Mouse (Mus musculus): ENCODE results near the gene Elane. TPM values are rescaled to one million over a fixed set of nuclear protein-coding genes. Genes with fewer than 3 reads are reported as not detected.

Gene Elane
- total and polyA plus RNA-seq, 3 experiments = 0.07 TPM; not detected in 2

DNA sequence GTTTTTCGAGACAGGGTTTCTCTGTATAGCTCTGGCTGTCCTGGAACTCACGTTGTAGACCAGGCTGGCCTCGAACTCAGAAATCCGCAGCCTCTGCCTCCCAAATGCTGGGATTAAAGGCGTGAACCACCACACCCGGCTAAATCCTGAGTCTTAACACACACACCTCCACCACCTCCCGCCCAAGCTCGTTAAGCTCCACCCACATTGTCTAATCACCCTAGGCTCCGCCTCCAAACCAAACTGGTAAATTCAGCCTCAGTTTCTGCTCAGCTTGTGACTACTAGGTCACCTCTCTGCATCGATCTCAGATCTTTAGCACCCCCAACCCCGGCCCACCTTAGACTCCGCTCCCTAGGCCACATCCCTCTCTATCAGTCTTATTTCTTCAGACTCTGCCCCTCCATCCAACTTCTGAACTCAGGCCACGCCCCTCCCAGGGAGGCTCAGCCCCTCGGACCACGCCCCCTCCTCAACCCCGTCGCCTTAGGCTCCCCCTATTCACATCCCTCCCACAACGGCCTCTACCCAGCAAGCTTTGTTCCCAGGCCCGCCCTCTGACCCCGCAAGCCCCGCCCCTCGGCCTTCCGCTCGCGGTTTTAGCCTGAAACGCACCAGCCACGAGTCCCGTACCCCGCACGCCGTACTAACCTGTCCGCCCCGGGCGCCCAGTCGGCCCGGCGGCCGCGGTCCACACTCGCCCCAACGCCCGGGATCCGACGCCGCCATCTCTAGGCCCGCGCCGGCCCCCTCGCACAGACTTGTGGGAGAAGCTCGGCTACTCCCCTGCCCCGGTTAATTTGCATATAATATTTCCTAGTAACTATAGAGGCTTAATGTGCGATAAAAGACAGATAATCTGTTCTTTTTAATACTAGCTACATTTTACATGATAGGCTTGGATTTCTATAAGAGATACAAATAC, 22.4 kb downstream of the Elane start, which contains the start of gene Med16:
Med16 (minus strand) TSS at position 757 of the 925 bp plus-strand sequence.
- DNase-seq (ENCODE audit: low read depth, low spot score) = peak; percentile 98
- H3K27ac ChIP-seq (ENCODE audit: control insufficient read depth, low read depth, low read length) = peak within 1 kb of the TSS; percentile 91
- H3K27me3 ChIP-seq (ENCODE audit: control insufficient read depth in 1 of 2, insufficient read depth in 2 of 2, low read length in 2 of 2) = no peaks in the 10 kb centered on the region
- H3K4me3 ChIP-seq (ENCODE audit: control insufficient read depth in 1 of 2, insufficient read depth in 1 of 2, low read depth in 2 of 2, low read length in 2 of 2) = peak within 1 kb of the TSS; percentile 73 to 85
- H3K9me3 ChIP-seq (replicated peaks; ENCODE audit: insufficient read depth, low read length) = no peaks in the 10 kb centered on the region
- no peaks in the 10 kb centered on the region; a peak in 1 of 4 replicates for H3K36me3 ChIP-seq (ENCODE audit: control insufficient read depth in 1 of 2, insufficient read depth in 2 of 2, low read length in 2 of 2)
- peak within 1 kb of the TSS; percentile 96 for H3K9ac ChIP-seq (ENCODE audit: control insufficient read depth, low read depth, low read length, poor library complexity, severe bottlenecking)
- TF ChIP-seq MYB (IDR thresholded peaks at IDR 0.05; ENCODE audit: low read depth, low read length) (0 out of 2 replicates have a peak, but pooled peaks have one; percentile 60), USF1 (IDR thresholded peaks at IDR 0.05; ENCODE audit: low read depth, low read length) (no peak), EP300 (IDR thresholded peaks at IDR 0.05; ENCODE audit: low read depth in 1 of 2, low read length in 2 of 2) (0 out of 4 replicates have a peak, but pooled peaks of 1 of the 2 experiments have one; percentile 7), SIN3A (IDR thresholded peaks at IDR 0.05; ENCODE audit: low read length) (peak; percentile 81), HCFC1 (IDR thresholded peaks at IDR 0.05; ENCODE audit: low read depth, low read length) (peak; percentile 81), NELFE (IDR thresholded peaks at IDR 0.05; ENCODE audit: low read depth, low read length) (peak; percentile 53; the same call in 1 of the 2 replicates), MAZ (IDR thresholded peaks at IDR 0.05; ENCODE audit: low read depth, low read length) (0 out of 2 replicates have a peak, but pooled peaks have one; percentile 31), TCF12 (IDR thresholded peaks at IDR 0.05; ENCODE audit: low read depth, low read length) (peak; percentile 9; the same call in 1 of the 2 replicates), ETS1 (IDR thresholded peaks at IDR 0.05; ENCODE audit: low read depth, low read length) (0 out of 2 replicates have a peak, but pooled peaks have one; percentile 43), POLR2A (IDR thresholded peaks at IDR 0.05; ENCODE audit: control insufficient read depth in 1 of 2, insufficient read depth in 1 of 2, low read depth in 1 of 2, low read length in 2 of 2, poor library complexity in 1 of 2) (peak; percentile 55 to 78; a peak in 3 of 4 replicates), RCOR1 (IDR thresholded peaks at IDR 0.05; ENCODE audit: low read depth, low read length) (no peak), CHD2 (IDR thresholded peaks at IDR 0.05; ENCODE audit: low read length) (no peak), MXI1 (IDR thresholded peaks at IDR 0.05; ENCODE audit: low read depth, low read length) (peak; percentile 47; the same call in 1 of the 2 replicates), GABPA (IDR thresholded peaks at IDR 0.05; ENCODE audit: low read depth, low read length) (no peak), KAT2A (conservative IDR thresholded peaks at IDR 0.05; ENCODE audit: low read depth, low read length) (peak; percentile 55; the same call in 1 of the 2 replicates), TBP (IDR thresholded peaks at IDR 0.05; ENCODE audit: low read depth, low read length) (peak; percentile 91), MYC (IDR thresholded peaks at IDR 0.05; ENCODE audit: low read depth, low read length) (no peak), USF2 (IDR thresholded peaks at IDR 0.05; ENCODE audit: borderline replicate concordance in 1 of 2, insufficient read depth in 1 of 2, low read depth in 1 of 2, low read length in 2 of 2) (no peak), ZNF384 (IDR thresholded peaks at IDR 0.05; ENCODE audit: low read depth, low read length) (no peak; the same call in 1 of the 2 replicates), MAFK (IDR thresholded peaks at IDR 0.05; ENCODE audit: borderline replicate concordance, low read depth, low read length) (no peak), CTCF (IDR thresholded peaks at IDR 0.05 in 2 of 3, conservative IDR thresholded peaks at IDR 0.05 in 1 of 3; ENCODE audit: control insufficient read depth in 1 of 3, insufficient read depth in 1 of 3, low read depth in 2 of 3, low read length in 3 of 3, poor library complexity in 1 of 3, severe bottlenecking in 1 of 3) (no peak)
- H3K4me1 ChIP-seq (ENCODE audit: control insufficient read depth in 1 of 2, insufficient read depth in 2 of 2, low read length in 2 of 2) = peaks cover 0 to 5% of the 10 kb centered on the region in 2 experiments; a peak in 2 of 4 replicates
- H3K79me2 ChIP-seq (ENCODE audit: control insufficient read depth, insufficient read depth, low read length, poor library complexity) = no peaks in the 10 kb centered on the region; the same call in 1 of the 2 replicates
